Mouse (Mus musculus) spleen, postnatal 4 days (tissue): ENCODE measurements around the gene Mc3r.

Source experiments
- DNase-seq, 2 experiments: peaks; one replicate each; pipeline ENCODE4 v3.0.0; 2022; ENCODE audit warnings: low spot score in 2 of 2

Mc3r gene

GRCm38 (mm10) chr2:172298542-172298941 is 50.2 kb downstream of the Mc3r start:
- DNase-seq = no peak

GRCm38 (mm10) chr2:172299126-172299921 is 51.0 kb downstream of the Mc3r start:
- no peak for DNase-seq
